22 mouse cellular contexts compared by ENCODE assay signal in genomic region chr5:145147748-145148147, GRCm38 (mm10). TPM values are rescaled to one million over a fixed set of nuclear protein-coding genes. Genes with fewer than 3 reads are reported as not detected.
DNase-seq lines count a peak whose midpoint lies in the region; ATAC-seq and TF ChIP-seq lines count a peak whose summit lies in the region.
"Had no signal": no experiment of that assay in that cellular context is flagged by ENCODE, and none has a peak within 500 bp of the region (broad histone marks: within the 10 kb centered on the region; RNA-seq: fewer than 3 reads in every experiment).

No protein-coding gene starts in this region.

- DNase-seq in kidney, adult 2 months = peak; percentile 84
- DNase-seq in liver, postnatal 0 days = no peak
- no peak for DNase-seq in kidney, postnatal 0 days (ENCODE audit: low spot score)
- peak; percentile 61 for DNase-seq in yolk sac, embryonic 10.5 days (ENCODE audit: low spot score)
- no peak for DNase-seq in thymus, postnatal 0 days (ENCODE audit: low spot score)
- DNase-seq in adrenal gland, adult 18-20 months (ENCODE audit: low spot score in 2 of 2) = no peak
- DNase-seq: adrenal gland, adult 8-10 months; adrenal gland, postnatal 36 days; cerebellum, adult 8-10 months; cerebellum, postnatal 14 days; embryo, embryonic 11 days; gastrocnemius, adult 2 months; gastrocnemius, postnatal 25 days had no signal

- ATAC-seq in kidney, embryonic 14.5 days (ENCODE audit: low FRiP score, low TSS enrichment) = no peak
- ATAC-seq in liver, embryonic 12.5 days = no peak
- ATAC-seq in liver, postnatal 0 days = no peak
- ATAC-seq in kidney, postnatal 0 days (replicated peaks; ENCODE audit: low FRiP score, low read depth) = peak; percentile 66
- ATAC-seq: forebrain, embryonic 14.5 days had no signal

- no peaks in the 10 kb centered on the region for H3K9me3 ChIP-seq in kidney, embryonic 14.5 days (ENCODE audit: control insufficient read depth, low read length)
- H3K9me3 ChIP-seq in liver, embryonic 12.5 days (replicated peaks) = no peaks in the 10 kb centered on the region
- H3K9me3 ChIP-seq in liver, postnatal 0 days (ENCODE audit: low read length) = no peaks in the 10 kb centered on the region
- H3K9me3 ChIP-seq in kidney, postnatal 0 days (replicated peaks; ENCODE audit: low read length) = no peaks in the 10 kb centered on the region
- H3K9me3 ChIP-seq: embryonic facial prominence, embryonic 15.5 days; forebrain, embryonic 10.5 days; heart, embryonic 12.5 days; hindbrain, embryonic 10.5 days had no signal

- TF ChIP-seq POLR2A in kidney, adult 2 months (IDR thresholded peaks at IDR 0.05; ENCODE audit: low read depth, low read length) = no peak

- peaks cover 2% of the 10 kb centered on the region for H3K36me3 ChIP-seq in kidney, adult 2 months (ENCODE audit: control insufficient read depth, insufficient read depth, low read length)
- H3K36me3 ChIP-seq in kidney, embryonic 14.5 days (ENCODE audit: control insufficient read depth, insufficient read depth, low read length) = peaks cover 98% of the 10 kb centered on the region
- peaks cover 99% of the 10 kb centered on the region for H3K36me3 ChIP-seq in liver, embryonic 12.5 days
- H3K36me3 ChIP-seq in liver, postnatal 0 days (replicated peaks; ENCODE audit: insufficient read depth, low read length) = peaks cover 91% of the 10 kb centered on the region
- peaks cover 95% of the 10 kb centered on the region for H3K36me3 ChIP-seq in kidney, postnatal 0 days (ENCODE audit: insufficient read depth, low read length)

- no peak for TF ChIP-seq CTCF in kidney, adult 2 months (conservative IDR thresholded peaks at IDR 0.05; ENCODE audit: insufficient read depth, insufficient read length, low read depth, low read length)
- TF ChIP-seq CTCF in liver, postnatal 0 days (IDR thresholded peaks at IDR 0.05; ENCODE audit: low read depth) = no peak
- TF ChIP-seq CTCF in kidney, postnatal 0 days (IDR thresholded peaks at IDR 0.05; ENCODE audit: low read depth) = no peak

- H3K27me3 ChIP-seq in kidney, adult 2 months (replicated peaks; ENCODE audit: control insufficient read depth, insufficient read depth, low read length) = no peaks in the 10 kb centered on the region
- H3K27me3 ChIP-seq in kidney, embryonic 14.5 days (ENCODE audit: control insufficient read depth, insufficient read depth, low read length) = no peaks in the 10 kb centered on the region
- no peaks in the 10 kb centered on the region for H3K27me3 ChIP-seq in liver, embryonic 12.5 days (replicated peaks)
- H3K27me3 ChIP-seq in liver, postnatal 0 days (ENCODE audit: insufficient read depth, low read length) = no peaks in the 10 kb centered on the region
- H3K27me3 ChIP-seq in kidney, postnatal 0 days (ENCODE audit: insufficient read depth, low read length) = no peaks in the 10 kb centered on the region
- H3K27me3 ChIP-seq: CH12.LX; embryonic facial prominence, embryonic 15.5 days; heart, embryonic 12.5 days had no signal

- H3K4me2 ChIP-seq in kidney, embryonic 14.5 days (replicated peaks; ENCODE audit: low read depth, low read length) = no peak overlapping the region
- no peak overlapping the region for H3K4me2 ChIP-seq in liver, embryonic 12.5 days
- no peak overlapping the region for H3K4me2 ChIP-seq in liver, postnatal 0 days (ENCODE audit: low read depth, low read length)
- H3K4me2 ChIP-seq in kidney, postnatal 0 days (ENCODE audit: low read length) = no peak overlapping the region
- H3K4me2 ChIP-seq: embryonic facial prominence, embryonic 15.5 days; heart, embryonic 12.5 days had no signal

- 49% methylated on average over 5 of the region's 5 CpGs for WGBS in kidney, adult 2 months
- whole genome bisulfite sequencing in kidney, embryonic 14.5 days = 94% methylated on average over 5 of the region's 5 CpGs
- 80% methylated on average over 5 of the region's 5 CpGs for WGBS in liver, embryonic 12.5 days (ENCODE audit: insufficient replicate concordance)
- whole genome bisulfite sequencing in liver, postnatal 0 days (ENCODE audit: insufficient replicate concordance) = 82% methylated on average over 5 of the region's 5 CpGs
- 76% methylated on average over 5 of the region's 5 CpGs for WGBS in kidney, postnatal 0 days

- H3K27ac ChIP-seq in kidney, adult 2 months (ENCODE audit: insufficient read depth, low read depth, low read length) = peak overlapping the region; percentile 47
- no peak overlapping the region for H3K27ac ChIP-seq in kidney, embryonic 14.5 days (ENCODE audit: low read depth, low read length)
- 0 out of 2 replicates have a peak overlapping the region, but pooled peaks have one; percentile 75 for H3K27ac ChIP-seq in liver, embryonic 12.5 days
- no peak overlapping the region for H3K27ac ChIP-seq in liver, postnatal 0 days (ENCODE audit: low read depth)
- no peak overlapping the region for H3K27ac ChIP-seq in kidney, postnatal 0 days
- H3K27ac ChIP-seq: embryonic facial prominence, embryonic 15.5 days; forebrain, embryonic 10.5 days; gastrocnemius, adult 2 months; hindbrain, embryonic 10.5 days had no signal

- no peak overlapping the region for H3K4me3 ChIP-seq in kidney, adult 2 months (ENCODE audit: insufficient read depth, low read depth, low read length)
- H3K4me3 ChIP-seq in kidney, embryonic 14.5 days (ENCODE audit: low read length) = no peak overlapping the region
- H3K4me3 ChIP-seq in liver, embryonic 12.5 days = no peak overlapping the region
- H3K4me3 ChIP-seq in liver, postnatal 0 days (ENCODE audit: low read depth, low read length) = no peak overlapping the region
- no peak overlapping the region for H3K4me3 ChIP-seq in kidney, postnatal 0 days (replicated peaks; ENCODE audit: low read depth, low read length)
- H3K4me3 ChIP-seq: embryonic facial prominence, embryonic 15.5 days; erythroblast, embryonic 14.5 days; forebrain, embryonic 10.5 days; gastrocnemius, adult 2 months; heart, embryonic 12.5 days; hindbrain, embryonic 10.5 days had no signal

- no peak for TF ChIP-seq EP300 in liver, postnatal 0 days (IDR thresholded peaks at IDR 0.05; ENCODE audit: low read depth)

- H3K4me1 ChIP-seq in kidney, adult 2 months (ENCODE audit: control insufficient read depth, insufficient read depth, low read length) = peaks cover 11% of the 10 kb centered on the region; the same call in 1 of the 2 replicates
- H3K4me1 ChIP-seq in kidney, embryonic 14.5 days (ENCODE audit: control insufficient read depth, insufficient read depth, low read length) = no peaks in the 10 kb centered on the region
- H3K4me1 ChIP-seq in liver, embryonic 12.5 days = peaks cover 42% of the 10 kb centered on the region
- no peaks in the 10 kb centered on the region for H3K4me1 ChIP-seq in liver, postnatal 0 days (ENCODE audit: insufficient read depth)
- no peaks in the 10 kb centered on the region for H3K4me1 ChIP-seq in kidney, postnatal 0 days (replicated peaks; ENCODE audit: insufficient read depth, low read length)
- H3K4me1 ChIP-seq: embryonic facial prominence, embryonic 15.5 days; forebrain, embryonic 10.5 days; heart, embryonic 12.5 days; hindbrain, embryonic 10.5 days had no signal

- no peak overlapping the region for H3K9ac ChIP-seq in kidney, embryonic 14.5 days (ENCODE audit: low read depth, low read length)
- H3K9ac ChIP-seq in liver, embryonic 12.5 days = no peak overlapping the region
- H3K9ac ChIP-seq in liver, postnatal 0 days (replicated peaks) = no peak overlapping the region
- H3K9ac ChIP-seq in kidney, postnatal 0 days (ENCODE audit: low read depth, low read length) = no peak overlapping the region
- H3K9ac ChIP-seq: embryonic facial prominence, embryonic 15.5 days; heart, embryonic 12.5 days had no signal

RNA-seq across cellular contexts. Expression of gene Bud31, which starts 7.6 kb away (rescaled TPM):
- polyA plus RNA-seq in kidney, adult 2 months (2012; rRNA removed) = 71.5 and 84.1 TPM in 2 replicates
- 205 and 251 TPM in 2 replicates for polyA plus RNA-seq in kidney, embryonic 14.5 days (2014; fragmentation: Nextera tagmentation; extraction: Ambion mirVana)
- 171 TPM in 2 replicates for polyA plus RNA-seq in liver, embryonic 12.5 days (2016; fragmentation: Nextera tagmentation; extraction: Ambion mirVana)
- 94.8 and 97.2 TPM in 2 replicates for polyA plus RNA-seq in liver, postnatal 0 days (2015; fragmentation: Nextera tagmentation; extraction: Ambion mirVana)
- 185 and 186 TPM in 2 replicates for polyA plus RNA-seq in kidney, postnatal 0 days (2015; fragmentation: Nextera tagmentation; extraction: Ambion mirVana)
- polyA plus RNA-seq in thymus, postnatal 0 days (2015; fragmentation: Nextera tagmentation; extraction: Ambion mirVana) = 275 and 289 TPM in 2 replicates
- 100 to 1,000 TPM; 103 to 110 TPM for total RNA-seq in adrenal gland, adult 18-20 months (2021)

RNA-seq across cellular contexts. Expression of gene Pdap1, which starts 7.7 kb away (rescaled TPM):
- polyA plus RNA-seq in kidney, adult 2 months (2012; rRNA removed) = 20.1 and 25.6 TPM in 2 replicates
- 113 and 152 TPM in 2 replicates for polyA plus RNA-seq in kidney, embryonic 14.5 days (2014; fragmentation: Nextera tagmentation; extraction: Ambion mirVana)
- polyA plus RNA-seq in liver, embryonic 12.5 days (2016; fragmentation: Nextera tagmentation; extraction: Ambion mirVana) = 78.0 and 80.6 TPM in 2 replicates
- polyA plus RNA-seq in liver, postnatal 0 days (2015; fragmentation: Nextera tagmentation; extraction: Ambion mirVana) = 32.5 and 34.0 TPM in 2 replicates
- 89.9 and 95.7 TPM in 2 replicates for polyA plus RNA-seq in kidney, postnatal 0 days (2015; fragmentation: Nextera tagmentation; extraction: Ambion mirVana)
- polyA plus RNA-seq in thymus, postnatal 0 days (2015; fragmentation: Nextera tagmentation; extraction: Ambion mirVana) = 66.2 and 73.5 TPM in 2 replicates
- 10 to 100 TPM; 77.4 to 84.6 TPM for total RNA-seq in adrenal gland, adult 18-20 months (2021)

RNA-seq across cellular contexts. Expression of gene Ptcd1, which starts 19.2 kb away (rescaled TPM):
- 15.3 and 16.5 TPM in 2 replicates for polyA plus RNA-seq in kidney, adult 2 months (2012; rRNA removed)
- 7.1 and 14.4 TPM in 2 replicates for polyA plus RNA-seq in kidney, embryonic 14.5 days (2014; fragmentation: Nextera tagmentation; extraction: Ambion mirVana)
- polyA plus RNA-seq in liver, embryonic 12.5 days (2016; fragmentation: Nextera tagmentation; extraction: Ambion mirVana) = 12.2 and 12.6 TPM in 2 replicates
- polyA plus RNA-seq in liver, postnatal 0 days (2015; fragmentation: Nextera tagmentation; extraction: Ambion mirVana) = 4.4 and 5.5 TPM in 2 replicates
- polyA plus RNA-seq in kidney, postnatal 0 days (2015; fragmentation: Nextera tagmentation; extraction: Ambion mirVana) = 14.7 and 15.2 TPM in 2 replicates
- polyA plus RNA-seq in thymus, postnatal 0 days (2015; fragmentation: Nextera tagmentation; extraction: Ambion mirVana) = 12.4 and 12.8 TPM in 2 replicates
- 10 to 100 TPM; 22.1 to 23.1 TPM for total RNA-seq in adrenal gland, adult 18-20 months (2021)

RNA-seq across cellular contexts. Expression of gene Cpsf4, which starts 19.3 kb away (rescaled TPM):
- polyA plus RNA-seq in kidney, adult 2 months (2012; rRNA removed) = 19.2 and 19.9 TPM in 2 replicates
- polyA plus RNA-seq in kidney, embryonic 14.5 days (2014; fragmentation: Nextera tagmentation; extraction: Ambion mirVana) = 30.6 and 37.1 TPM in 2 replicates
- 39.0 and 39.1 TPM in 2 replicates for polyA plus RNA-seq in liver, embryonic 12.5 days (2016; fragmentation: Nextera tagmentation; extraction: Ambion mirVana)
- polyA plus RNA-seq in liver, postnatal 0 days (2015; fragmentation: Nextera tagmentation; extraction: Ambion mirVana) = 18.1 and 19.3 TPM in 2 replicates
- polyA plus RNA-seq in kidney, postnatal 0 days (2015; fragmentation: Nextera tagmentation; extraction: Ambion mirVana) = 35.5 and 38.5 TPM in 2 replicates
- polyA plus RNA-seq in thymus, postnatal 0 days (2015; fragmentation: Nextera tagmentation; extraction: Ambion mirVana) = 56.4 and 58.2 TPM in 2 replicates
- total RNA-seq in adrenal gland, adult 18-20 months (2021) = 10 to 100 TPM; 19.9 to 22.5 TPM

RNA-seq across cellular contexts. Expression of gene Arpc1b, which starts 33.7 kb away (rescaled TPM):
- polyA plus RNA-seq in kidney, adult 2 months (2012; rRNA removed) = 184 and 193 TPM in 2 replicates
- 115 and 163 TPM in 2 replicates for polyA plus RNA-seq in kidney, embryonic 14.5 days (2014; fragmentation: Nextera tagmentation; extraction: Ambion mirVana)
- 175 and 180 TPM in 2 replicates for polyA plus RNA-seq in liver, embryonic 12.5 days (2016; fragmentation: Nextera tagmentation; extraction: Ambion mirVana)
- polyA plus RNA-seq in liver, postnatal 0 days (2015; fragmentation: Nextera tagmentation; extraction: Ambion mirVana) = 157 and 181 TPM in 2 replicates
- 261 and 283 TPM in 2 replicates for polyA plus RNA-seq in kidney, postnatal 0 days (2015; fragmentation: Nextera tagmentation; extraction: Ambion mirVana)
- polyA plus RNA-seq in thymus, postnatal 0 days (2015; fragmentation: Nextera tagmentation; extraction: Ambion mirVana) = 563 and 603 TPM in 2 replicates
- total RNA-seq in adrenal gland, adult 18-20 months (2021) = 100 to 1,000 TPM; 210 to 225 TPM

Comparison
In these comparisons a context has a peak if more than half of its experiments do, and no peak if none do; other contexts are left out.
1. DNase-seq: peak in kidney, adult 2 months (single experiment) and yolk sac, embryonic 10.5 days (single experiment); none in liver, postnatal 0 days (single experiment), kidney, postnatal 0 days (single experiment), thymus, postnatal 0 days (single experiment) and adrenal gland, adult 18-20 months (0 of 2).
2. H3K27ac ChIP-seq: peak in kidney, adult 2 months (single experiment) and liver, embryonic 12.5 days (single experiment); none in kidney, embryonic 14.5 days (single experiment), liver, postnatal 0 days (single experiment) and kidney, postnatal 0 days (single experiment).